Mouse (Mus musculus) neural tube, embryonic 15.5 days (tissue): Measurements from ENCODE around the gene Bri3bp. TPM values are rescaled to one million over a fixed set of nuclear protein-coding genes. Genes with fewer than 3 reads are reported as not detected.
"Not testable (repeated sequence)": the region's sequence is repeated elsewhere in the genome, so short reads cannot be mapped to it uniquely, and the experiment has no call there.

ENCODE experiments used
- ATAC-seq: fragments of 200-750 bp; cut with Nextera tagmentation; 2 replicates; pipeline ENCODE4 v1.8.0; 2017; ENCODE audit warnings: mild to moderate bottlenecking, moderate TSS enrichment, moderate library complexity; ENCODE audit not compliant: low FRiP score
- H3K27ac ChIP-seq: fragments of 300-500 bp; sonication (generic); replicated peaks from 2 replicates; pipeline ENCODE4 v1.5.1; 2015; ENCODE audit warnings: mild to moderate bottlenecking, inconsistent platforms
- H3K27me3 ChIP-seq: fragments of 300-500 bp; sonication (generic); replicated peaks from 2 replicates; pipeline ENCODE4 v1.6.1; 2015; ENCODE audit warnings: inconsistent platforms
- H3K36me3 ChIP-seq: fragments of 300-500 bp; sonication (generic); 2 replicates; pipeline ENCODE4 v1.6.1; 2015; ENCODE audit warnings: inconsistent platforms
- H3K4me1 ChIP-seq: fragments of 300-500 bp; sonication (generic); 2 replicates; pipeline ENCODE4 v1.6.1; 2015; ENCODE audit warnings: inconsistent platforms
- H3K4me2 ChIP-seq: fragments of 300-500 bp; sonication (generic); 2 replicates; pipeline ENCODE4 v1.6.1; 2015; ENCODE audit warnings: inconsistent platforms, mild to moderate bottlenecking, moderate library complexity
- H3K4me3 ChIP-seq: fragments of 300-500 bp; sonication (generic); replicated peaks from 2 replicates; pipeline ENCODE4 v1.5.1; 2015; ENCODE audit warnings: mild to moderate bottlenecking, inconsistent platforms
- H3K9ac ChIP-seq: fragments of 300-500 bp; sonication (generic); replicated peaks from 2 replicates; pipeline ENCODE4 v1.6.1; 2015; ENCODE audit warnings: mild to moderate bottlenecking, inconsistent platforms
- H3K9me3 ChIP-seq: fragments of 300-500 bp; sonication (generic); replicated peaks from 2 replicates; pipeline ENCODE4 v1.6.1; 2016; ENCODE audit warnings: inconsistent platforms
- WGBS: fragments of 180-500 bp; shearing (Covaris S2); methylation state at CpG from one replicate; pipeline ENCODE4 v1.1.7; 2015; ENCODE audit warnings: mixed read lengths; 5-methylcytosine and 5-hydroxymethylcytosine counted together
- polyA plus RNA-seq: library from polyadenylated mRNA; unstranded; fragments of >200 nt; fragmentation: Nextera tagmentation; extraction: Ambion mirVana; gene quantifications from 2 replicates; pipeline ENCODE4 v1.2.1, GENCODE M21; 2015

Bri3bp gene
- polyA plus RNA-seq, 1 experiment from 2014 or later = 37.3 TPM

GRCm38 (mm10) chr5:125411972-125412530, 29.3 kb upstream of the Bri3bp start:
- Histone ChIP-seq H3K4me3 (no peak overlapping the region), H3K4me2 (no peak overlapping the region), H3K27me3 (no peaks in the 10 kb centered on the region), H3K9me3 (no peaks in the 10 kb centered on the region), H3K4me1 (peaks cover 11% of the 10 kb centered on the region), H3K9ac (no peak overlapping the region), H3K27ac (no peak overlapping the region), H3K36me3 (peaks cover 35% of the 10 kb centered on the region)
- ATAC-seq = no peak
- WGBS = 61% methylated on average over 5 of the region's 5 CpGs

GRCm38 (mm10) chr5:125412536-125412935, 28.8 kb upstream of the Bri3bp start:
- ATAC-seq, H3K4me3 ChIP-seq, H3K4me2 ChIP-seq, H3K4me1 ChIP-seq, H3K27me3 ChIP-seq, H3K9ac ChIP-seq, H3K9me3 ChIP-seq, H3K27ac ChIP-seq: not testable (repeated sequence)
- 89% methylated on average over 8 of the region's 8 CpGs for WGBS
- peaks cover 40% of the 10 kb centered on the region for H3K36me3 ChIP-seq

GRCm38 (mm10) chr5:125413763-125414162, 27.6 kb upstream of the Bri3bp start:
- no peaks in the 10 kb centered on the region for H3K27me3 ChIP-seq
- H3K4me3 ChIP-seq = no peak overlapping the region
- peaks cover 3% of the 10 kb centered on the region; the same call in 1 of the 2 replicates for H3K4me1 ChIP-seq
- H3K27ac ChIP-seq = no peak overlapping the region
- 72% methylated on average over 4 of the region's 4 CpGs for WGBS
- ATAC-seq = no peak
- H3K9me3 ChIP-seq = no peaks in the 10 kb centered on the region
- H3K9ac ChIP-seq = no peak overlapping the region
- H3K4me2 ChIP-seq = no peak overlapping the region
- peaks cover 52% of the 10 kb centered on the region for H3K36me3 ChIP-seq

- no peaks in the 10 kb centered on the region for H3K4me1 ChIP-seq
Observed at GRCm38 (mm10) chr5:125416183-125416582, 25.2 kb upstream of the Bri3bp start.

GRCm38 (mm10) chr5:125418636-125419035, 22.7 kb upstream of the Bri3bp start:
- 91% methylated on average over 12 of the region's 12 CpGs for WGBS
- Histone ChIP-seq H3K27me3 (no peaks in the 10 kb centered on the region), H3K4me3 (no peak overlapping the region), H3K36me3 (peaks cover 96% of the 10 kb centered on the region), H3K9ac (no peak overlapping the region), H3K27ac (no peak overlapping the region), H3K4me1 (no peaks in the 10 kb centered on the region), H3K4me2 (no peak overlapping the region), H3K9me3 (no peaks in the 10 kb centered on the region)
- ATAC-seq = no peak

More at GRCm38 (mm10) chr5:125416183-125416582, 25.2 kb upstream of the Bri3bp start:
- Histone ChIP-seq H3K27ac (no peak overlapping the region), H3K9ac (no peak overlapping the region), H3K36me3 (peaks cover 75% of the 10 kb centered on the region), H3K27me3 (no peaks in the 10 kb centered on the region), H3K4me3 (no peak overlapping the region), H3K4me2 (no peak overlapping the region), H3K9me3 (no peaks in the 10 kb centered on the region)
- 96% methylated on average over 8 of the region's 8 CpGs for WGBS
- no peak for ATAC-seq

- ATAC-seq = no peak
- Histone ChIP-seq H3K27ac (no peak overlapping the region), H3K36me3 (peaks cover 96% of the 10 kb centered on the region), H3K27me3 (no peaks in the 10 kb centered on the region), H3K4me3 (no peak overlapping the region), H3K9me3 (no peaks in the 10 kb centered on the region), H3K4me1 (no peaks in the 10 kb centered on the region), H3K4me2 (no peak overlapping the region), H3K9ac (no peak overlapping the region)
- 85% methylated on average over 11 of the region's 11 CpGs for WGBS
Observed at GRCm38 (mm10) chr5:125419124-125419523, 22.2 kb upstream of the Bri3bp start.

GRCm38 (mm10) chr5:125425698-125426276, 15.6 kb upstream of the Bri3bp start:
- ATAC-seq = no peak
- Histone ChIP-seq H3K4me1 (no peaks in the 10 kb centered on the region), H3K9ac (no peak overlapping the region), H3K36me3 (peaks cover 97% of the 10 kb centered on the region), H3K4me2 (no peak overlapping the region), H3K4me3 (no peak overlapping the region), H3K27me3 (no peaks in the 10 kb centered on the region), H3K27ac (no peak overlapping the region), H3K9me3 (no peaks in the 10 kb centered on the region)
- 94% methylated on average over 10 of the region's 10 CpGs for WGBS

- H3K4me3 ChIP-seq = no peak overlapping the region
- H3K9me3 ChIP-seq = no peaks in the 10 kb centered on the region
- no peak for ATAC-seq
- WGBS = 98% methylated on average over 10 of the region's 10 CpGs
- H3K27ac ChIP-seq = no peak overlapping the region
- H3K27me3 ChIP-seq = no peaks in the 10 kb centered on the region
- H3K36me3 ChIP-seq = peaks cover 97% of the 10 kb centered on the region
- H3K4me1 ChIP-seq = no peaks in the 10 kb centered on the region
- H3K9ac ChIP-seq = no peak overlapping the region
- H3K4me2 ChIP-seq = no peak overlapping the region
Observed at GRCm38 (mm10) chr5:125426343-125426742, 15.0 kb upstream of the Bri3bp start.

- H3K4me2 ChIP-seq = peak overlapping the region; percentile 91
- 94% methylated on average over 2 of the region's 2 CpGs for WGBS
- peaks cover 12% of the 10 kb centered on the region for H3K4me1 ChIP-seq
- peak overlapping the region; percentile 94; the same call in 1 of the 2 replicates for H3K4me3 ChIP-seq
- not testable (repeated sequence) for H3K27ac ChIP-seq, H3K9ac ChIP-seq, H3K9me3 ChIP-seq, H3K27me3 ChIP-seq, ATAC-seq
- H3K36me3 ChIP-seq = peaks cover 43% of the 10 kb centered on the region
Observed at GRCm38 (mm10) chr5:125432324-125432723, 9.0 kb upstream of the Bri3bp start.

GRCm38 (mm10) chr5:125433793-125434337, 7.5 kb upstream of the Bri3bp start, which contains the start of gene Dhx37:
Gene Dhx37, minus strand, starts transcription at chr5:125434121.
- Histone ChIP-seq H3K9me3 (no peaks in the 10 kb centered on the region), H3K9ac (peak within 1 kb of the TSS; percentile 86), H3K36me3 (peaks cover 28% of the 10 kb centered on the region), H3K4me3 (peak within 1 kb of the TSS; percentile 94), H3K27me3 (no peaks in the 10 kb centered on the region), H3K4me1 (peaks cover 12% of the 10 kb centered on the region), H3K27ac (peak within 1 kb of the TSS; percentile 80), H3K4me2 (peak within 1 kb of the TSS; percentile 91)
- under 1% methylated on average over 46 of the region's 46 CpGs for WGBS
- ATAC-seq = peak; percentile 96

- H3K9ac ChIP-seq, ATAC-seq, H3K27me3 ChIP-seq, H3K9me3 ChIP-seq: not testable (repeated sequence)
- 0 out of 2 replicates have a peak overlapping the region, but pooled peaks have one; percentile 49 for H3K27ac ChIP-seq
- peaks cover 12% of the 10 kb centered on the region for H3K4me1 ChIP-seq
- peak overlapping the region; percentile 91 for H3K4me2 ChIP-seq
- peaks cover 23% of the 10 kb centered on the region for H3K36me3 ChIP-seq
- H3K4me3 ChIP-seq = peak overlapping the region; percentile 94
- WGBS = 51% methylated on average over 15 of the region's 15 CpGs
Observed at GRCm38 (mm10) chr5:125434347-125434746, 7.0 kb upstream of the Bri3bp start.
